Mouse (Mus musculus) adipocyte (in vitro differentiated cells): ENCODE measurements around the gene Ccdc141.

Experiments used
- DNase-seq: peaks from one replicate; pipeline ENCODE4 v3.0.0-alpha.2; 2016; ENCODE audit warnings: low spot score

The Ccdc141 gene

GRCm38 (mm10) chr2:76977650-76978049 is 192.8 kb downstream of the Ccdc141 start:
- DNase-seq: no peak

- no peak for DNase-seq
Observed at GRCm38 (mm10) chr2:76972051-76972450, 198.4 kb downstream of the Ccdc141 start.

GRCm38 (mm10) chr2:76971069-76971468 is 199.4 kb downstream of the Ccdc141 start:
- DNase-seq: no peak

GRCm38 (mm10) chr2:76970669-76971068 is 199.8 kb downstream of the Ccdc141 start:
- peak; percentile 57 for DNase-seq

- DNase-seq: no peak
Observed at GRCm38 (mm10) chr2:76970204-76970603, 200.2 kb downstream of the Ccdc141 start.

GRCm38 (mm10) chr2:76969637-76970036 is 200.8 kb downstream of the Ccdc141 start:
- no peak for DNase-seq

- peak; percentile 57 for DNase-seq
Observed at GRCm38 (mm10) chr2:76968919-76969318, 201.5 kb downstream of the Ccdc141 start.

- DNase-seq: no peak
Observed at GRCm38 (mm10) chr2:76966582-76966981, 203.9 kb downstream of the Ccdc141 start.

GRCm38 (mm10) chr2:76966013-76966412 is 204.4 kb downstream of the Ccdc141 start:
- DNase-seq: no peak

- no peak for DNase-seq
Observed at GRCm38 (mm10) chr2:76965542-76965941, 204.9 kb downstream of the Ccdc141 start.

- DNase-seq: no peak
Observed at GRCm38 (mm10) chr2:76962045-76962432, 208.4 kb downstream of the Ccdc141 start.

GRCm38 (mm10) chr2:76961420-76962044 is 208.9 kb downstream of the Ccdc141 start:
- no peak for DNase-seq
